Mouse (Mus musculus): ENCODE data around the gene Fgfr2.

DNA sequence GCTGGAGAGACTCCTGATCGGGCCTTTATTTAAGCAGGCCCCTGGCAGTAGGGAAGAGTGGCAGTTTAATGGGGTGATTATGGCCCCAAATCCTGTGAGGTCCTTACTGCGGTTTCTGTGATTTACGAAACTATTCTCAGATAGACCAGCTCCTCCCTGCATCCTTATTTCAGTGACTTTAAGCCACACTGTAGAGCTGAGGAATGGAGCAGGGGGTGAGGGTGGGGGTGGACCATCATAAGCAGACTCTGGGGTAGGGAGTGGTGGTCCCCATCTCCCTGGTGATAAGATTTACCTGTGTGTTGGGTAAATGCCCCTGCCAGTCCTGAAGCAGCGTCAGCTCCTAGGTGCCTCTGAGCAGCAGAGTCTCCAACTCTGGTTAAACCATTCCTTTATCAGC lies 2516.2 kb downstream of the Fgfr2 start:
- TF ChIP-seq POLR2A (IDR thresholded peaks at IDR 0.05; ENCODE audit: borderline replicate concordance, extremely low read depth, low read depth, low read length) (no peak), CTCF (IDR thresholded peaks at IDR 0.05; ENCODE audit: insufficient read depth, low read length) (no peak)
